Comparison of ENCODE assay signal across 9 mouse cellular contexts in the genomic region with DNA sequence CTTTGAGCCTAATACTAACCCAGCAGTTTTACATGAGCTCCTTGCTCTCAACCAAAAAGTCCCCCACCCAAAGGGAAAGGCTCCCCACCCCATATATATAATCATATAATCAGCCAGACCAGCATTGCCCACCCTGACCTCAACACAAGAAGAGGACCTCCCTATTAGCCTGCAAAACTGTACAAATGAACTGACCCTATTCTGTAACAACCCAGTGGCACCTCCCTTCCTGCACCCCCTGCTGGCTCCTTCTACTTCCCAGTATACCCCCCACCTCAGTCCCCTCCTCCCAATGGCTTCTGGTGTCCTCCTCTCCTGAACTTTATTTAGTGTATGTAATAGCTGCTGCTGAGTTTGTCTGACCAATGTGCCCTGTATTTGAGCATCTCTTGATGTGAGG. TPM values are rescaled to one million over a fixed set of nuclear protein-coding genes. Genes with fewer than 3 reads are reported as not detected.
DNase-seq lines count a peak whose midpoint lies in the region; ATAC-seq lines count a peak whose summit lies in the region.
"Had no signal": no experiment of that assay in that cellular context is flagged by ENCODE, and none has a peak within 500 bp of the region (broad histone marks: within the 10 kb centered on the region; RNA-seq: fewer than 3 reads in every experiment).

No protein-coding gene starts in this region.

- H3K9me3 ChIP-seq in kidney, embryonic 15.5 days (replicated peaks) = no peaks in the 10 kb centered on the region
- no peaks in the 10 kb centered on the region for H3K9me3 ChIP-seq in embryonic facial prominence, embryonic 10.5 days
- no peaks in the 10 kb centered on the region for H3K9me3 ChIP-seq in hindbrain, embryonic 14.5 days (ENCODE audit: control insufficient read depth, low read length)
- H3K9me3 ChIP-seq in midbrain, embryonic 14.5 days (ENCODE audit: control insufficient read depth, low read length) = no peaks in the 10 kb centered on the region

- H3K4me1 ChIP-seq in kidney, embryonic 15.5 days = peaks cover 23% of the 10 kb centered on the region
- H3K4me1 ChIP-seq in embryonic facial prominence, embryonic 10.5 days = peaks cover 16% of the 10 kb centered on the region
- peaks cover 5% of the 10 kb centered on the region; the same call in 1 of the 2 replicates for H3K4me1 ChIP-seq in hindbrain, embryonic 14.5 days (replicated peaks; ENCODE audit: control insufficient read depth, insufficient read depth, low read length)
- H3K4me1 ChIP-seq in midbrain, embryonic 14.5 days (ENCODE audit: control insufficient read depth, insufficient read depth, low read length) = no peaks in the 10 kb centered on the region

- no peak for ATAC-seq in kidney, embryonic 15.5 days (replicated peaks; ENCODE audit: low FRiP score)
- ATAC-seq in hindbrain, embryonic 14.5 days (ENCODE audit: low FRiP score) = no peak
- no peak for ATAC-seq in midbrain, embryonic 14.5 days (ENCODE audit: low FRiP score, low TSS enrichment)

- H3K9ac ChIP-seq in kidney, embryonic 15.5 days = peak overlapping the region; percentile 57; the same call in 1 of the 2 replicates
- peak overlapping the region; percentile 62 for H3K9ac ChIP-seq in hindbrain, embryonic 14.5 days
- H3K9ac ChIP-seq in midbrain, embryonic 14.5 days (replicated peaks; ENCODE audit: low read length) = peak overlapping the region; percentile 59; the same call in 1 of the 2 replicates

- no peaks in the 10 kb centered on the region for H3K27me3 ChIP-seq in kidney, embryonic 15.5 days
- no peaks in the 10 kb centered on the region for H3K27me3 ChIP-seq in embryonic facial prominence, embryonic 10.5 days (replicated peaks; ENCODE audit: low read depth, poor library complexity, severe bottlenecking)
- H3K27me3 ChIP-seq in hindbrain, embryonic 14.5 days (ENCODE audit: control insufficient read depth, insufficient read depth, low read length) = no peaks in the 10 kb centered on the region
- no peaks in the 10 kb centered on the region for H3K27me3 ChIP-seq in midbrain, embryonic 14.5 days (ENCODE audit: control insufficient read depth, insufficient read depth, low read length)

- DNase-seq in kidney, adult 8-10 months = no peak
- DNase-seq in embryonic facial prominence, embryonic 10.5 days (ENCODE audit: low spot score) = no peak
- DNase-seq in hindbrain, embryonic 14.5 days (ENCODE audit: low spot score) = no peak
- no peak for DNase-seq in midbrain, embryonic 14.5 days
- DNase-seq in MN1 (ENCODE audit: low spot score) = no peak
- DNase-seq in cerebellum, postnatal 25 days = no peak
- DNase-seq in left cerebral cortex, adult 18-20 months (ENCODE audit: low spot score in 2 of 2) = no peak
- DNase-seq: right cerebral cortex, postnatal 14 days had no signal

- no peak overlapping the region for H3K27ac ChIP-seq in kidney, embryonic 15.5 days
- H3K27ac ChIP-seq in embryonic facial prominence, embryonic 10.5 days (replicated peaks) = no peak overlapping the region
- H3K27ac ChIP-seq in hindbrain, embryonic 14.5 days = peak overlapping the region; percentile 77
- peak overlapping the region; percentile 60; the same call in 1 of the 2 replicates for H3K27ac ChIP-seq in midbrain, embryonic 14.5 days (replicated peaks; ENCODE audit: low read depth, low read length)

- peak overlapping the region; percentile 69 for H3K4me3 ChIP-seq in kidney, embryonic 15.5 days (replicated peaks)
- peak overlapping the region; percentile 73 for H3K4me3 ChIP-seq in embryonic facial prominence, embryonic 10.5 days
- peak overlapping the region; percentile 43 for H3K4me3 ChIP-seq in hindbrain, embryonic 14.5 days (replicated peaks; ENCODE audit: low read length)
- peak overlapping the region; percentile 51 for H3K4me3 ChIP-seq in midbrain, embryonic 14.5 days (replicated peaks; ENCODE audit: low read depth, low read length)

- H3K36me3 ChIP-seq in kidney, embryonic 15.5 days = peaks cover 20% of the 10 kb centered on the region
- peaks cover 19% of the 10 kb centered on the region for H3K36me3 ChIP-seq in embryonic facial prominence, embryonic 10.5 days (replicated peaks)
- H3K36me3 ChIP-seq in hindbrain, embryonic 14.5 days (replicated peaks; ENCODE audit: control insufficient read depth, insufficient read depth) = peaks cover 16% of the 10 kb centered on the region
- H3K36me3 ChIP-seq in midbrain, embryonic 14.5 days (ENCODE audit: control insufficient read depth, insufficient read depth, low read length) = peaks cover 20% of the 10 kb centered on the region

- H3K4me2 ChIP-seq in kidney, embryonic 15.5 days = peak overlapping the region; percentile 83
- peak overlapping the region; percentile 78 for H3K4me2 ChIP-seq in hindbrain, embryonic 14.5 days (replicated peaks)
- peak overlapping the region; percentile 68 for H3K4me2 ChIP-seq in midbrain, embryonic 14.5 days (ENCODE audit: low read length)

RNA-seq across cellular contexts. Expression of a gene that starts 12.6 kb away (rescaled TPM):
- 20.9 and 22.8 TPM in 2 replicates for polyA plus RNA-seq in kidney, embryonic 15.5 days (2015; fragmentation: Nextera tagmentation; extraction: Ambion mirVana)
- polyA plus RNA-seq in embryonic facial prominence, embryonic 10.5 days (2016; fragmentation: Nextera tagmentation; extraction: Ambion mirVana) = 27.2 and 31.0 TPM in 2 replicates
- polyA plus RNA-seq in hindbrain, embryonic 14.5 days (2014; fragmentation: Nextera tagmentation; extraction: Ambion mirVana) = 15.4 and 15.6 TPM in 2 replicates
- polyA plus RNA-seq in midbrain, embryonic 14.5 days (2014; fragmentation: Nextera tagmentation; extraction: Ambion mirVana) = 16.8 and 19.1 TPM in 2 replicates
- 1 to 10 TPM; 6.8 to 7.1 TPM for total RNA-seq in left cerebral cortex, adult 18-20 months (2021)

RNA-seq across cellular contexts. Expression of a gene that starts 47.9 kb away (rescaled TPM):
- 16.3 and 16.5 TPM in 2 replicates for polyA plus RNA-seq in kidney, embryonic 15.5 days (2015; fragmentation: Nextera tagmentation; extraction: Ambion mirVana)
- polyA plus RNA-seq in embryonic facial prominence, embryonic 10.5 days (2016; fragmentation: Nextera tagmentation; extraction: Ambion mirVana) = 22.4 and 24.4 TPM in 2 replicates
- polyA plus RNA-seq in hindbrain, embryonic 14.5 days (2014; fragmentation: Nextera tagmentation; extraction: Ambion mirVana) = 20.3 and 21.4 TPM in 2 replicates
- polyA plus RNA-seq in midbrain, embryonic 14.5 days (2014; fragmentation: Nextera tagmentation; extraction: Ambion mirVana) = 24.8 and 31.4 TPM in 2 replicates
- total RNA-seq in left cerebral cortex, adult 18-20 months (2021) = 10 to 100 TPM; 27.5 to 29.7 TPM

RNA-seq across cellular contexts. Expression of a gene that starts 49.2 kb away (rescaled TPM):
- polyA plus RNA-seq in kidney, embryonic 15.5 days (2015; fragmentation: Nextera tagmentation; extraction: Ambion mirVana) = not detected in 2 replicates
- 0.71 and 1.0 TPM in 2 replicates for polyA plus RNA-seq in embryonic facial prominence, embryonic 10.5 days (2016; fragmentation: Nextera tagmentation; extraction: Ambion mirVana)
- 0.25 and 0.27 TPM in 2 replicates for polyA plus RNA-seq in hindbrain, embryonic 14.5 days (2014; fragmentation: Nextera tagmentation; extraction: Ambion mirVana)
- polyA plus RNA-seq in midbrain, embryonic 14.5 days (2014; fragmentation: Nextera tagmentation; extraction: Ambion mirVana) = not detected in 2 replicates
- total RNA-seq in left cerebral cortex, adult 18-20 months (2021) = not detected

Comparison
In these comparisons a context has a peak if more than half of its experiments do, and no peak if none do; other contexts are left out.
1. H3K27ac ChIP-seq: peak in hindbrain, embryonic 14.5 days (single experiment) and midbrain, embryonic 14.5 days (single experiment); none in kidney, embryonic 15.5 days (single experiment) and embryonic facial prominence, embryonic 10.5 days (single experiment).
2. Peak in every context shown above with its lines, with median percentiles within 50 percentile points of each other: H3K4me2 ChIP-seq, H3K4me3 ChIP-seq and H3K9ac ChIP-seq.